Mouse (Mus musculus): Measurements from ENCODE around the gene Cdca5.
A peak's percentile ranks its signal among the peaks of the same experiment; 100 is the strongest.

Gene Cdca5

DNA sequence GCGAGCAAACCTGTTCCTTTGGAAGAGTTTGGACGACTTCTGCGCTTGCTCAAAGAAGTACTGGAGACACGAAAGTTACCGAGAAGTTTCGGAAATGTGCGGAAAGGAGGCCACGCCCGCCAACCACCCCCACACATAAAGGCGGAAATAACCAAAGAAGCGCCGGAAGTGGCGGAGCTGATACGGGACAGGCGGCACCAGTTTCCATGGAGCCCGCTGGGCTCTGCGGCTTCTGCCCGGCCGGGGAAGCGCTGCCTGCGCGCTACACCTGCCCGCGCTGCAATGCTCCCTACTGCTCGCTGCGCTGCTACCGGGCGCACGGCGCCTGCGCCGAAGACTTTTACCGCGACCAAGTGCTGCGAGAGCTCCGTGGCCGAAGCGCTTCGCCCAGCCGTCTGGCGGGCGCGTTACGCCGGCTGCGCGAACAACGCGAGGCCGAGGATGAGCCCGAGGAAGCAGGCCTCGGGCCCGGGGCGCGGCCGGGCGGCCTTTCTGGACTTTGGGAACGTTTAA, 23.7 kb upstream of the Cdca5 start, which contains the start of gene Znhit2:
TSS of gene Znhit2 (plus strand) at position 172 of the 513 bp plus-strand sequence.
- peak; percentile 83 for DNase-seq (ENCODE audit: extremely low spot score, low read depth, low spot score)

DNA sequence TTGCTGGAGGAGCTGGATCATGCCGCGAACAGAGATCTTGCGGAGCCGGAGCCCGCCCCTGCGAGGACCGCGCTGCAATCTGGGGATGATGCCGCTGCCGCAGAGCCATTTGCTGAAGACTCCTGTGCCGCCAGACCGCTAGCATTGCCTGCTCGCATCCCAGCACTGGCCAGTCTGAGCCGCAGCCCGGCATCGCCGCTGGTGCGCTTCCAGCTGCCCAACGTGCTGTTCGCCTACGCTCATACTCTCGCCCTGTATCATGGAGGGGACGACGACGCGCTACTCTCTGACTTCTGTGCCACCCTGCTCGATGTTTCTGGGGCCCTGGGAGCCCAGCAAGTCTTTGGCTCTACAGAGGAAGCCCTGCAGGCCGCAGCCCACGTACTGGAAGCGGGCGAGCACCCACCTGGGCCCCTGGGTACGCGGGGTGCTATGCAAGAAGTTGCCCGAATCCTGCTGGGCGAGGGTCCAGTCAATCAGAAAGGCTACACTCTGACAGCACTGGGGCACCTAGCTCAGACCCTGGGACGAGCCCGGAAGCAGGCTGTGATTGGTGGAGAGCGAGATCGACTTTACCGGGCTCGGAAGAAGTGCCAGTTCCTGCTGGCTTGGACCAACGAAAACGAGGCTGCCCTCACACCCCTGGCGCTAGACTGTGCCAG, 23.0 kb upstream of the Cdca5 start:
- no peak for DNase-seq (ENCODE audit: extremely low spot score, low read depth, low spot score)

DNA sequence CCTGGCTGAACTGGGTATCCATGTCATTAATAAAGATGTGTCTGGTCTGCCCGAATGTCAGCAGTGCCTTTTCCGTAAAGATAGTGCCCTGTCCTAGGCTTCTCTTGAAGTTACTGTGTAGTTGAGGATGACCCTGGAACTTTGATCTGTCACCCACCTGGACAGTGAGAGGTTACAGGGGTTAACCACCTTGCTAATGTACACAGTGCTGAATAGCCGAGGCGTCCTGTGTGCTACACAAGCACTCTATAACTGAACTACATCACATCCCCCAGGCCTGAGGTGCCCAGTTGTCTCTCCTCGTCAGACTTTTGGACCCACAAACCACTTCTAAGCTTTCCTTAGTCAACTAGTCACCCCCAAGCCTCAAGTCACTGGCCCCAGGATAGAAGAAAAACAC, 22.4 kb upstream of the Cdca5 start:
- DNase-seq (ENCODE audit: extremely low spot score, low read depth, low spot score): no peak

DNA sequence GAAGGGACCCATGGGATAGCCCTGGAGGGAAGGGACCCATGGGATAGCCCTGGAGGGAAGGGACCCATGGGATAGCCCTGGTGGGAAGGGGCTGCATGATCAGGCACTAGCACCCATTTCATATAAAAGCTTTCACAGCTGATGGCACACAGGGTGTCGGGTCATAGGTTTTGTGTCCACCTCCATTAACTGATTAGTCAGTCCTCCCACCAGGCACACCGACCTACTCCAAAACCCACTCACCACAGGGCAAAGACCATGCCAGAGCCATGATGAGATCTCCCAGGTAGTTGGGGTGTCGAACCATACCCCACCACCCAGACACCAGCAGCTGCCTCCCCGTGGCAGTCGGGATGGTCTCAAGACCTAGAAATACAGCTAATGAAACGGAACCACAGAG, 21.7 kb upstream of the Cdca5 start:
- no peak for DNase-seq (ENCODE audit: extremely low spot score, low read depth, low spot score)

DNA sequence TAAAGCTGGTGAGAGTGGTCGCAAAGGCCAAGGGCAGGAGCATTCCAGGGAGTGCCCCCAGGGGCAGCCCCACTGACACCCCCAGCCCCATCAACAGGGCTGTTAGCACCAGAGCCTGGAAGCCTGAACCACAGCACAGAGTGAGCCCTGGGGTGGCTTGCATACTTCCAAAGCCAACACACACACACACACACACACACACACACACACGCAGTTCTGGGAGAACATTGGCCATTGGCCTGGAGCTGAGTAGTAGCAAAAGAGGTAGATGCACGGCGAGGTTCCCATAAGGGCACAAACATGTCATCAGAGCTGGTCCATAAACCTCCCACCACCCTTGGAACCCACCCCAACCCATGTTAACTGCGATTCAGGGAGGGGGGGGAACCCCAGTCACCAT, 18.2 kb upstream of the Cdca5 start:
- no peak for DNase-seq (ENCODE audit: extremely low spot score, low read depth, low spot score)

DNA sequence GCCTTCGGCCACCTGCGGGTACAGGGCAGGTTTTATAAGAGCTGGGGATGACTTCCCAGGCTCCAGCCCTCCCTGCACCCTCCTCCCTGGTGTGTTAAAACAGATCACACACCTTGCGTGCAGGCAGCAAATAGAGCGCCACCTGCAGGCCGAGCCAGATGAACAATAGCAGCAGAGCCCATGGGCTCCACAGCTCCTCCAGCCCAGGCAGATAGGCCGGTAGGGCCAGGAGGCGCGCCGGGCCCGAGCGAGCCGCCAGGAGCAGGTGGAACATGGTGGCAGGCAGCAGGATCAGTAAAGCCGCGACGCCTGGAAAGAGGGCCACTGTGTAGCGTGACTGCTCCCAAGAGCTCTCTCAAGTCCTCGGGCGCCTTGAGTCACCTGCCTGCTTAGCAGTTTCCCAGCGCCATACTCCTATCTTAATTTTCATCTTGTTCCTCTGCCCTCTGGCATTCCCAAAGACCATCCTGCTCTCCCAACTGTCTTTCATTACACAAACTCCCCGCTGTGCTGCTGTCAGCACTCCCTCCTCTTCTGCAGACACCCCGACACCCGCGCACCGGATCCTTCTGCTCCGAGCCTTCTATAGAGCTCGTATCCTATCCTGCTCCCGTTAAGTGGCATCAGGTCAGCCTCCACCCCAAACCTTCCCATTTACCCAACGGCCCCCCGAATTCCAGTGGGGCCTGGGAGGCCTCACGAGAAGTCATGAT, 17.6 kb upstream of the Cdca5 start:
- no peak for DNase-seq (ENCODE audit: extremely low spot score, low read depth, low spot score)

DNA sequence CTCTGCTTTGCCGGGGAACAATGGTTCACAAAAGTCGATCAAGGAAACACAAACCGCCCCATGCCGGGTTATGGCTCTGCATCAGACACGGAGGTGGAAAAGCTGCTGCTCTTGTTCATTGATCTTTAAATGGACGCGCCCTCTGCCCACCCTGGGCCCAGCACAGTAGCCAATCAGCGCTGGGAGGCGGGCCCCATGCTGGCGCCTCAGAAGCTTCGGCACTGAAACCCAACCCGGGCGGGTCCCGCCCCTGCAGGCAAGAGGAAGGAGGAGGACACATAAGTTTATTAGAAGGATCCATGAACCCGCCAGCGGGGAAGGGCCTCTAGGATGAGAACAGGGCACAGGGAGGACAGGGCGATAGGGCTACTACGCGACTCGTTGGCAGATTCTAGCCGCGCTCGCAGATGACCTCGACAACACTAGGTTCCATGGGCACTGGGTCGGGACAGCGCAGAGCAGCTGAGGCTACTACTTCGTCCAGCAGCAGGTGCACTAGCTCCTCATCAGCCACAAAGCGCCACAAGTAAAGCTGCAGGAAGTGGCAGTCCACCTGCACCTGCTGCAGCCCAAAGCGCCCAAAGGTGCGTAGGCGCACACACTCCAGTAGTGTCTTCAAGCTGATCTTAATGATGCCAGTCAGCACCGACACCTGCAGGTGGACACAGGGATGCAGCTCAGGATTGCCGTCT, 16.9 kb upstream of the Cdca5 start, which contains the start of gene Tm7sf2:
TSS of gene Tm7sf2 (minus strand) at position 650 of the 692 bp plus-strand sequence.
- no peak for DNase-seq (ENCODE audit: extremely low spot score, low read depth, low spot score)

DNA sequence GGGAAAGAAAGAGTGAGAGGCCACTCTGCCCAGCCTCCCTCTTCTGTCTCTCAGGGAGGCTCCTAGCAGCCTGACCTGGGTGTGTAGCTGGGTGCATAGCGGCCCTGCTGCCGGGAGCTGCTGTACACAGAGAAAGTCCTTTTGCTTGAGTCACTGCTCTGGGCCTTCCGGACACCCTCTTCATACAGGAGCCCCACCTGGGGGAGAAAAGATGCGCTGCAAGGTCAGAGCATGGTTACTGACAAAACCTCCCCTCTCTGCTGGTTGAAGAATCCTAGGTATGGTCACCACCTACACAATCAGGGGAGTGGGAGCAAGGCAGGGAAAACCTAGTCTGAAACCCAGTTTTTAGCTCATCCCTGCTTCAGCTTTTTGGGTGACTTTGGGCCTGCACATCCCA, 15.8 kb upstream of the Cdca5 start:
- no peak for DNase-seq (ENCODE audit: extremely low spot score, low read depth, low spot score)

DNA sequence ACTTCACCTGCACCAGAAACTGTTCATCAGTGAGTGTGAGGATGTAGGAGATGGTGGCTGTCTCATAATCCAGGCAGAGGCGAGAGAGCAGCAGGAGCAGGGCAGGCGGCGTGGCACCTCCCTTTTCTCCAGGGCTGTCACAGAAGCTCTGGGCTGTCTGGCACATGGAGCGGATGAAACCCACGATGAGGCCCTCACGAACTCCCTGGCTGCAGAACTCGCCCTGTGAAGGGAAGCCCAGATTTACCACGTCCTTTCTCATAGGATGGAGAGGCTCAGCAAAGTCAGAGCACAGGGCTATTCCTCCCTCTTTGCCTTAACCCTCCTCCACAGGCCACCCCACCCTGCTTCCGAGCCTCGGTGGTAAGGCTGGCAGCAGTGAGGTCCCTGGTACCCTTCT, 14.9 kb upstream of the Cdca5 start:
- no peak for DNase-seq (ENCODE audit: extremely low spot score, low read depth, low spot score)

DNA sequence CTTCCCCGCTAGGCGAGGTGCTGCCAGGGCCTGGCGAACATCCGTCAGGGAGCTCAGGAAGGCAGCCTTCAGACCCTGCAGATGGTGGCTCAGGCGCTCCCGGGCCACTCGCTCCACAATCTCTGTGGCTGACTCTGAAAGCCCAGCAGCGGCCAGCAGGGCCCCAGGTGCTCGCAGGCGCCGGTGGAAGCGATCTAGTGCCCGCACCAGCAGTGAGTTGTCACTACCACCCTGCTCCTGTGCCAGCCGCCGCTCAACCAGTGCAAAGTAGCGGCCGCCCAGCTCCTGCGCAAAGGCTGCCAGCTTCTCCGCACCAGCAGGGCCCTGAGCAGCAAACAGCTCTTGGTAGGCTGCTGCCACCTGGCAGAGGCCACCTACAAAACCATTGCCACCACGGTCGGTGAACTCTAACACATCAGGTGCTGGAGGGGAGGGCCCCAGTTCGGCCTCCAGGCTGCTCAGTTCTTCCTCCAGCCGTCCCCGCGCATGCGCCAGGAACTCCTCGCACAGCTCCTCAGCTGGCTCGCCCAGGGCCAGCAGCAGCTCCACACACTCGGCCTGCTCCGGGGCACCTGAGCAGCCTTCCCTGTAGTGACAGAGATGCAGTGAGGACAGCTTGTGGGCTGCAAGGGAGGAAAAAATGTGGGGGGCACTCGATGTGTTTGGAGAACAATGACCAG, 14.1 kb upstream of the Cdca5 start:
- no peak for DNase-seq (ENCODE audit: extremely low spot score, low read depth, low spot score)

DNA sequence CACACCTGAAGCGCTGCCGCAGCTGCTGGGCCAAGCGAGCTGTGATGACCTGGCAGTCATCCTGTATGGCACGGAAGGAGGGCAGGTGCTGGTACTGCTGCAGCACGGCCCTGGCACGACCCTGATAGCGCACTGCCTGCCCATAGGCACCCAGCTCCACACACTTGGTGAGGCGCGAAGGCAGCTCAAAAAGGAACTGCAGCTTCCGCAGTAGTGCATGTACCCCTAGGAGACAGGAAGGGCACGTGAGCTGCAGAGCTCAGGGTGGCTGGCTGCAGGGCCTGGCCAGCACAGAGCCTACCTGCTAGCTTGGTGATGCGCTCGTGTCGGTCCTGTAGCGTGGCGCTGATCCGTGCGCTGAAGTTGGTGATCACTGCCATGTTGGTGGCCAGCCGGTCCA, 13.5 kb upstream of the Cdca5 start:
- no peak for DNase-seq (ENCODE audit: extremely low spot score, low read depth, low spot score)

DNA sequence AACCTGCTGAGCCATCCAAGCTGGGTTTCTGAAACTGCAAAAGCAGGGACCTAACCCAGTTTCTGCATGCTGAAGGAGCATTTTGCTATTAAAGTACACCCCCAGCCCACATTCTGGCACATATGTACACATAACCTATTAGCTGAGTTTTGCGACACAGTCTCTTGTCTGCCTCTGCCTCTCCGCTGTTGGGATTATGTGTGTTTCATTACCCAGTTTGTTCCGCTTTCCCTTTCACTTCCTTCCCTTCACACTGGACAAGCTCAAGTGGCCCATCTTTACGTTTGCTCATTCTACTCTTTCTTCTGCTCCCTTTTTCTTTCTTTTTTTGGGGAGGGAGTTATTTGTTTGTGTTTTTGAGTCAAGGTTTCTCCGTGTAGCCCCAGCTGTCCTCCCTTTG, 10.9 kb upstream of the Cdca5 start:
- no peak for DNase-seq (ENCODE audit: extremely low spot score, low read depth, low spot score)

DNA sequence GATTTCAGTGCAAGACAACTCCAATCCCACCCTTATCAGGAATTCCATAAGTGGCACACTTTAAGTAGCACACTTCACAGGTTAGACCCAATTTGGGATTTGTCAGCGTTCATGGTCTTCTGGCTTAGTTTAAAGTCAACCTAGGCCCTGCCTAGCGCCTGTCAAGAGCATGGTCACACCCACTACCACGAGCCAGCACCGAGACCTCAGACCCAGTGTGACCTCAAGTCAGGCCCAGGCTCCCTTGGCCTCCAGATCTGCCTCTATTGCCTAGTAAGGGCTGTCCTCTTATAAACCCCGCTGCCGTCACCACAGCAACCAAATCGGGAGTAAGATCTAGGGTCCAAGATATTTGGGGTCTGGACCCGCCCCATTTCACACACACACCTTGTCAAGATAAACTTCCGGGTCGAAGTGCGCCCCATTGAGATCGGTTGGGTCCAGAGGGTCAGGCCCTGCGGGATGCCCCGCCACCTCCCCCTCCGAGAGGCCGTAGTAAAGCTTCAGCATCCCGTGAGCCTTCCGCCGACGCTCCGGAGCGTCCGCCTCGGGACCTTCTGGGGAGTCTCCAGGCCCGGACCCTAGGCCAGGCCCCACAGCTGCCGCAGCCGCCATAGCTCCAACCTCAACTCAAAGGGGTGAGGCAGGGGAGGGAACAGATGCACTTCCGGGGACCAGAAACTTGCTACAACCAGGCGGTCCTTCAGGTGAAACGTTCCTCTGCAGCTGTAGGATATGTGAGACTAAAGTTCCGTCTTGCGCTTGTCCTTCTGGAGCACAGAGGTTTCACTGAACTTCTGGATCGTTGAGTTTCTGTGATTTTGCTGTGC, 8.0 kb upstream of the Cdca5 start, which contains the start of gene Vps51:
TSS of gene Vps51 (minus strand) at position 668 of the 830 bp plus-strand sequence.
- no peak for DNase-seq (ENCODE audit: extremely low spot score, low read depth, low spot score)

DNA sequence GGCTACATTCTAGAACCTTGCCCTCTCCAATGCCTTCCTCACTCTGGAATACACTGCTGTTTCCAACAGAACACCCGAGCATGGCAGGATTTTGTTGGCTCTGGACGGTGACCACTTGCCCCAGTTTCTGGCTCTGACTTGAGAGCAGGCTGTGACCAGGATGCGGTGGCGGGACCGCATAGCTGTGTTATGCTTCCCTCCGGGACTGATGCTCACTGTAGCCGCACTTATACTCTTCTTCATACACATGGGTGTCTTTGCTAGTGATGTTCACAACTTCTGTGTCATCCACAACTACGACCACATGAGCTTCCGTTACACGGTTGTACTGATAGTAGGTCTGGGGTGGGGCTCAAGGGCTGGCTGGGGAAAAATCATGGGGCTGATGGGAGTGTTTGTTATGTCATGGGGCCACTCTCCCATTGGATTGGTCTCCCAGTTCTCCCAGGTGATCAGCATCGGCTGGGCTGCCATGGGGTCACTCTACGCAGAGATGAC, 4.8 kb upstream of the Cdca5 start, which contains the start of gene Tmem262:
TSS of gene Tmem262 (plus strand) at position 51 of the 498 bp plus-strand sequence.
- no peak for DNase-seq (ENCODE audit: extremely low spot score, low read depth, low spot score)

DNA sequence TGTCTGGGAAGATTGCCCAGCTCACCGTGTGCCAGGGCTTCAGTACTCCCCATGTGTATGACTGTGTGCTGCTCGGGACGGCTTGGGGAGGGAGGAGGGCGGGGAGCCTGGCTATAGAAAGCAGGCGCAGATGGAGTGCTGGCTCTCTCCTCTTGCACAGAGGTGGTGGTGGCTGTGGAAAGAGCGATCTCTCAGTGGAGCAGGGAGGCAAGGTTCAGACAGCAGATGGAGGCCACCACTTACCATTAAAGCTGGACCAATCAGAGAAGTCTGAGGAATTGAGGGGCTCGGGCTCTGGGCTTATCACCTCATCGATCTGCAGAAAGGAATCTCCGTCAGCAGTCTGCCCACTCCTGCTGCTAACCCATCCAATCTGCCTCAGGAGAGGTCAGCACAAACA, 2.6 kb upstream of the Cdca5 start, which contains the start of gene Gm28374:
TSS of gene Gm28374 (minus strand) at position 101 of the 400 bp plus-strand sequence.
- DNase-seq (ENCODE audit: extremely low spot score, low read depth, low spot score): no peak

DNA sequence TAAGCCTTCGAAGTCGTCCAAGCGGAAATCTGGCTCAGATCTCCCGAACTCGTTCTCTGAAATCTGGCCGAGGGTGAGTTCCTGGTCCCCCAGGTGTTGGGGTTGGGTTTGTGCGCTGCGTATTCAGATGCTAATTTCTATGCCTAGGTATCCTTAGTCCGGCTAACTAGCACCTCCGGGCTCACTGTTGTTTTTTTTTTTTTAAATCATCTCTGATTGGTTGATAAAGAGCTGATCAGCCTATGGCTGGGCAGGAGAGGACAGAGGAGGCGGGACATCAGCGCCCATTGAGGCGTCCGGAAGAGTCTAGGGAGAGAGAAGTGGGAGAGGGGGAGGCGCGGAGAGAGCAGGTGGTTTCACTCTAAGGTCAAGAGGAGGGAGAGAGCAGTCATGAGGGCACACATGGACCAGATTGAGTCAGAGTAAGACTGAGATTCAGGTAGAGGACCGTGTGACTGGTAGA, 665 bp downstream of the Cdca5 start:
- peak; percentile 76 for DNase-seq (ENCODE audit: extremely low spot score, low read depth, low spot score)

DNA sequence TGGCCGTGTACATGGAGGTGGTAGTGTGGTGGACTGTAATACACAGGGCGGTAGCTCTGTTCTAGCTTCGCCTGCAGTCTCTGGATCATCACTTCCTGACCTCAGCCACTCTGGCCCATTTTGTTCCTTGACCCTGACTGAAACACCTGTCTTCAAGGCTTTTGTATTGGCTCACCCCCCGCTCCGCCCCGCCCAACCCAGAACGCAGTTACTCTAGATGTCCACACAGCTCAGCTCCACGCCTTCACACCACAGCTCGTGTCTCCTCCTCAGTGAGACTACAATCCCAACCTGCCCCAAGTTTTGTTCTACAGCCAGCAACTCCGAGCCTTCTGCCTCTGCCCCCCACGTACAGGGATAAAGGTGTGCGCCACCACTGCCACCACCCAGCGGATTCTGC, 4.1 kb downstream of the Cdca5 start:
- no peak for DNase-seq (ENCODE audit: extremely low spot score, low read depth, low spot score)

DNA sequence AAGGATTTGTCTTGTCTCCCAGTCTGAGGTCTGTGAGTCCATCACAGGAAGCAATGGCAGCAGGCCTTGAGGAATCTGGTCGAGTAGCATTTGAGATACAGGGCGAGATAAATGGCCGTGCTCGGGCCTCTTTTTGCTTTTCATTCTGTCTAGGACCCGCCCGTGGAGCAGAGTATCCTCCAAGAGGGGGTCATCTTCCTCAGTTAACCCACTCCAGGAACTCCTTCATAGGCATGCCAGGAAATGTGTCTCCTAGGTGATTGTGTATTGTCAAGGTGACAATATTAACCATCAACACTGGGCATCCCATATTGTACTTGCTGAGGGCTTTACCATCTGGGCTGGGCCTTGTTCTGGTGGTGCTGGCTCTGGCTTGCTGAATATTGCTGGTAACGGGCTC, 9.3 kb downstream of the Cdca5 start, which contains the start of gene AC131692.1:
TSS of gene AC131692.1 (plus strand) at position 301 of the 400 bp plus-strand sequence.
- DNase-seq (ENCODE audit: extremely low spot score, low read depth, low spot score): no peak

DNA sequence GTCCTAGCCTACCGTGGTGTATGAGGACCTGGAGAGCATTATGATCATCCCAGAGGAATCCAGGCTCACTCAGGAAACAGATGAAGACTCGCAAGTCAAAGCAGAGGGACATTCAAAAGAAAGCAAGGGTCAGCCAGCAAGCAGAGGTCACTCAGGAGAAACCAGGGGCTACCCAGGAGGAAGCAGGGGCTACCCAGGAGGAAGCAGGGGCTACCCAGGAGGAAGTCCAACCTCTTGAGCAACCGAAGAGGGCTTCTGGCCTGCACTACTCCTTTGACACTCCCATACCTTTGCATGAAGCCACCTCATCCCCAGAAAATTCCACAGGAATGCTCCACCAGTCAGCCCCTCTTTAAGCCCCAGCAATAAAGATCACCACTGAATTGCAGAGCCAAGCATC, 13.1 kb downstream of the Cdca5 start:
- DNase-seq (ENCODE audit: extremely low spot score, low read depth, low spot score): no peak

DNA sequence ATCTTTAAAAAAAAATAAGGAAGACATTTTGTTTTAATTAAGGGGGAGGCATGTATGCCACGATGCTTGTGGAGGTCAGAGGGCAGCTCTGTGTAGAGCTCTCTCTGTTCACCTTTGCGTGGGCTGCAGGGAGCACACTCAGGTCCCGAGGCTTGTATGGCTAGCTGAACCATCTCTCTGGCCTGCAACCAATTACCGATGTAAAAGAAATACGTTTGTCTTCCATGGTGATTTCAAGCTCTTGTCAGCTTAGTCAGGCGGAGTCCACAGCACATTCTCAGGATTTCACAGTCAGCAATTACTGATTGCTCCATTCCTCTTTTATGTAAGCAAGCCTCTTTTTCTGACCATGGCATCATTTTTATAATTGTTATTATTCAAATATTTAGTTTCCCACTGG, 16.4 kb downstream of the Cdca5 start:
- DNase-seq (ENCODE audit: extremely low spot score, low read depth, low spot score): no peak

Data from hindlimb bud, embryonic 11.5 days (tissue).